Mouse (Mus musculus): ENCODE results near the gene Atp2c1. TPM values are rescaled to one million over a fixed set of nuclear protein-coding genes. Genes with fewer than 3 reads are reported as not detected.
A peak's percentile ranks its signal among the peaks of the same experiment; 100 is the strongest.

The Atp2c1 gene
- polyA plus RNA-seq, 1 experiment from 2014 or later = 118 TPM

GRCm38 (mm10) chr9:105494553-105495315 is 32.4 kb downstream of the Atp2c1 start:
- H3K9ac ChIP-seq = peak overlapping the region; percentile 89
- H3K27me3 ChIP-seq (ENCODE audit: control insufficient read depth, insufficient read depth, low read length) = no peaks in the 10 kb centered on the region
- under 1% methylated on average over 72 of the region's 83 CpGs for WGBS
- H3K36me3 ChIP-seq (replicated peaks; ENCODE audit: control insufficient read depth, insufficient read depth) = no peaks in the 10 kb centered on the region
- peak overlapping the region; percentile 76 for H3K4me3 ChIP-seq (replicated peaks; ENCODE audit: low read length)
- H3K27ac ChIP-seq = peak overlapping the region; percentile 95
- ATAC-seq (ENCODE audit: low FRiP score) = peak; percentile 98
- H3K4me1 ChIP-seq (replicated peaks; ENCODE audit: control insufficient read depth, insufficient read depth, low read length) = peaks cover 21% of the 10 kb centered on the region
- peak; percentile 96 for DNase-seq (ENCODE audit: low spot score)
- peak overlapping the region; percentile 99 for H3K4me2 ChIP-seq (replicated peaks)
- H3K9me3 ChIP-seq (ENCODE audit: control insufficient read depth, low read length) = no peaks in the 10 kb centered on the region

- ATAC-seq (ENCODE audit: low FRiP score) (no peak), DNase-seq (ENCODE audit: low spot score) (no peak)
- Histone ChIP-seq H3K9me3 (ENCODE audit: control insufficient read depth, low read length) (no peaks in the 10 kb centered on the region), H3K9ac (no peak overlapping the region), H3K27ac (no peak overlapping the region), H3K27me3 (ENCODE audit: control insufficient read depth, insufficient read depth, low read length) (no peaks in the 10 kb centered on the region), H3K4me2 (replicated peaks) (peak overlapping the region; percentile 99), H3K4me1 (replicated peaks; ENCODE audit: control insufficient read depth, insufficient read depth, low read length) (peaks cover 23% of the 10 kb centered on the region), H3K4me3 (replicated peaks; ENCODE audit: low read length) (0 out of 2 replicates have a peak overlapping the region, but pooled peaks have one; percentile 2), H3K36me3 (replicated peaks; ENCODE audit: control insufficient read depth, insufficient read depth) (0 out of 2 replicates have a peak, but pooled peaks cover 7% of the 10 kb centered on the region)
- 66% methylated on average over 3 of the region's 3 CpGs for WGBS
Measured at GRCm38 (mm10) chr9:105492744-105493143, 34.4 kb downstream of the Atp2c1 start.

- H3K4me3 ChIP-seq (replicated peaks; ENCODE audit: low read length) = no peak overlapping the region
- no peaks in the 10 kb centered on the region for H3K27me3 ChIP-seq (ENCODE audit: control insufficient read depth, insufficient read depth, low read length)
- 0 out of 2 replicates have a peak, but pooled peaks cover 8% of the 10 kb centered on the region for H3K36me3 ChIP-seq (replicated peaks; ENCODE audit: control insufficient read depth, insufficient read depth)
- H3K4me2 ChIP-seq (replicated peaks) = no peak overlapping the region
- H3K9ac ChIP-seq = no peak overlapping the region
- H3K4me1 ChIP-seq (replicated peaks; ENCODE audit: control insufficient read depth, insufficient read depth, low read length) = peaks cover 28% of the 10 kb centered on the region
- H3K27ac ChIP-seq = no peak overlapping the region
- DNase-seq (ENCODE audit: low spot score) = no peak
- WGBS = 79% methylated on average over 5 of the region's 5 CpGs
- ATAC-seq (ENCODE audit: low FRiP score) = no peak
- no peaks in the 10 kb centered on the region for H3K9me3 ChIP-seq (ENCODE audit: control insufficient read depth, low read length)
Measured at GRCm38 (mm10) chr9:105488363-105488762, 38.8 kb downstream of the Atp2c1 start.

GRCm38 (mm10) chr9:105484338-105485084 is 42.6 kb downstream of the Atp2c1 start:
- Histone ChIP-seq H3K9ac (no peak overlapping the region), H3K4me3 (replicated peaks; ENCODE audit: low read length) (no peak overlapping the region), H3K27me3 (ENCODE audit: control insufficient read depth, insufficient read depth, low read length) (no peaks in the 10 kb centered on the region), H3K4me2 (replicated peaks) (no peak overlapping the region), H3K36me3 (replicated peaks; ENCODE audit: control insufficient read depth, insufficient read depth) (0 out of 2 replicates have a peak, but pooled peaks cover 8% of the 10 kb centered on the region), H3K27ac (peak overlapping the region; percentile 15), H3K4me1 (replicated peaks; ENCODE audit: control insufficient read depth, insufficient read depth, low read length) (peaks cover 14% of the 10 kb centered on the region; the same call in 1 of the 2 replicates), H3K9me3 (ENCODE audit: control insufficient read depth, low read length) (no peaks in the 10 kb centered on the region)
- ATAC-seq (ENCODE audit: low FRiP score) (no peak; the same call in 1 of the 2 replicates), DNase-seq (ENCODE audit: low spot score) (no peak)
- 64% methylated on average over 5 of the region's 5 CpGs for WGBS

DNA sequence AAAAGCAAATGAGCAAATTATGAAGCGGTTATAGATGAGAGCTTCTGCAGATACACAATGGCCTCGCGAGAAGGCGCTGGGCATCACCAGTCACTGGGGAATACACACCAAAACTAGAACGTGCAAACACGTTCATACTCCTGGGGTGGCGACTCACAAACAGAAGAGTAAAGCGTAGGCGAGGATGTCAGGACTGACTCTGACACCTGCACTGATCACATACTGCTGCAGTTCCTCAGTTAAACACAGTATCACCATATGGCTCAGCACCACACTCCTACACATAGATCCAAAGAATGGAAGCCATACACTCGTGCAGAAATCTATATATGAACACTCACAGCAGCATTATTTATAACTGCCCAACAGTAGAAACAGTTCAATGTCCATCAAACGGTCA is 43.2 kb downstream of the Atp2c1 start:
- no peak for ATAC-seq (ENCODE audit: low FRiP score)
- Histone ChIP-seq H3K9ac (no peak overlapping the region), H3K27ac (peak overlapping the region; percentile 26; the same call in 1 of the 2 replicates), H3K36me3 (replicated peaks; ENCODE audit: control insufficient read depth, insufficient read depth) (0 out of 2 replicates have a peak, but pooled peaks cover 8% of the 10 kb centered on the region), H3K9me3 (ENCODE audit: control insufficient read depth, low read length) (no peaks in the 10 kb centered on the region), H3K4me1 (replicated peaks; ENCODE audit: control insufficient read depth, insufficient read depth, low read length) (peaks cover 14% of the 10 kb centered on the region; the same call in 1 of the 2 replicates), H3K27me3 (ENCODE audit: control insufficient read depth, insufficient read depth, low read length) (no peaks in the 10 kb centered on the region), H3K4me3 (replicated peaks; ENCODE audit: low read length) (no peak overlapping the region), H3K4me2 (replicated peaks) (no peak overlapping the region)
- DNase-seq (ENCODE audit: low spot score) = no peak
- WGBS = 85% methylated on average over 11 of the region's 11 CpGs

GRCm38 (mm10) chr9:105482715-105483510 is 44.2 kb downstream of the Atp2c1 start:
- H3K27me3 ChIP-seq (ENCODE audit: control insufficient read depth, insufficient read depth, low read length) = no peaks in the 10 kb centered on the region
- no peak overlapping the region for H3K4me3 ChIP-seq (replicated peaks; ENCODE audit: low read length)
- 88% methylated on average over 4 of the region's 4 CpGs for WGBS
- no peaks in the 10 kb centered on the region for H3K9me3 ChIP-seq (ENCODE audit: control insufficient read depth, low read length)
- no peak overlapping the region for H3K9ac ChIP-seq
- peaks cover 14% of the 10 kb centered on the region; the same call in 1 of the 2 replicates for H3K4me1 ChIP-seq (replicated peaks; ENCODE audit: control insufficient read depth, insufficient read depth, low read length)
- H3K36me3 ChIP-seq (replicated peaks; ENCODE audit: control insufficient read depth, insufficient read depth) = 0 out of 2 replicates have a peak, but pooled peaks cover 3% of the 10 kb centered on the region
- ATAC-seq (ENCODE audit: low FRiP score) = no peak
- DNase-seq (ENCODE audit: low spot score) = no peak
- no peak overlapping the region for H3K27ac ChIP-seq
- no peak overlapping the region for H3K4me2 ChIP-seq (replicated peaks)

DNA sequence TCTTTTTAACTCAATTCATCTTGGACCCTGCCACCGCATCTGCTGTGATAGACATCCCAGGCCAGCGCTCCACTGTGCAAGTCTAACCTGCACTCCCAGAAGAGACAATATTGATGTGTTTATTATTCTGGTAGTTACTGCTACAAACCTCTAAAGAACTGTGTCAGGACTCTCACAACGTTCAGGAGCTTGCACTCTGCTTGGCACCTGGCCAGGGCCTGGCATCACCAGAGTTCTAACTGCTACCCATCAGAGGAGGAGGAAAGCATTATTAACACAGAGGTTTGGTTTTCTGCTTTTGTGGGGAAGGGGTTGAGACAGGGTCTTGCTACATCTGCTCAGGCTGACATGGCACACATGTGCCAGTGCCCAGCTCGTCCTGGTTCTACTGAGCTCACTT is 45.0 kb downstream of the Atp2c1 start:
- Histone ChIP-seq H3K36me3 (replicated peaks; ENCODE audit: control insufficient read depth, insufficient read depth) (no peaks in the 10 kb centered on the region), H3K4me1 (replicated peaks; ENCODE audit: control insufficient read depth, insufficient read depth, low read length) (peaks cover 10% of the 10 kb centered on the region; the same call in 1 of the 2 replicates), H3K27me3 (ENCODE audit: control insufficient read depth, insufficient read depth, low read length) (no peaks in the 10 kb centered on the region), H3K4me3 (replicated peaks; ENCODE audit: low read length) (no peak overlapping the region), H3K9me3 (ENCODE audit: control insufficient read depth, low read length) (no peaks in the 10 kb centered on the region), H3K9ac (no peak overlapping the region), H3K4me2 (replicated peaks) (no peak overlapping the region), H3K27ac (no peak overlapping the region)
- ATAC-seq (ENCODE audit: low FRiP score) (no peak), DNase-seq (ENCODE audit: low spot score) (peak; percentile 41)
- 66% methylated on average over 4 of the region's 4 CpGs for WGBS

GRCm38 (mm10) chr9:105476134-105476533 is 51.0 kb downstream of the Atp2c1 start:
- no peak overlapping the region for H3K27ac ChIP-seq

More at GRCm38 (mm10) chr9:105476134-105476533, 51.0 kb downstream of the Atp2c1 start:
- Histone ChIP-seq H3K4me1 (replicated peaks; ENCODE audit: control insufficient read depth, insufficient read depth, low read length) (no peaks in the 10 kb centered on the region), H3K27me3 (ENCODE audit: control insufficient read depth, insufficient read depth, low read length) (no peaks in the 10 kb centered on the region), H3K4me2 (replicated peaks) (no peak overlapping the region), H3K4me3 (replicated peaks; ENCODE audit: low read length) (no peak overlapping the region), H3K36me3 (replicated peaks; ENCODE audit: control insufficient read depth, insufficient read depth) (no peaks in the 10 kb centered on the region; the same call in 1 of the 2 replicates), H3K9ac (no peak overlapping the region), H3K9me3 (ENCODE audit: control insufficient read depth, low read length) (no peaks in the 10 kb centered on the region)
- ATAC-seq (ENCODE audit: low FRiP score) (no peak), DNase-seq (ENCODE audit: low spot score) (no peak)
- WGBS = 91% methylated on average over 3 of the region's 3 CpGs

Measured in hindbrain, embryonic 14.5 days (tissue).